Mouse (Mus musculus): ENCODE measurements at regions not wholly inside any gene's neighbourhood (a gene's known extent, or its start where the extent isn't known, plus 50 kb on each side); places are given as distances from the start of the nearest gene placed in this dataset.

- no peak for DNase-seq (ENCODE audit: low spot score in 2 of 2)
These were observed 158.7 kb upstream of the Tmtc1 start for GRCm38 (mm10) chr6:148602894-148603293.

GRCm38 (mm10) chr6:148600934-148601333 lies 156.7 kb upstream of the Tmtc1 start:
- no peak for DNase-seq (ENCODE audit: low spot score in 2 of 2)

- DNase-seq (ENCODE audit: low spot score in 2 of 2), result no peak
These were observed 155.3 kb upstream of the Tmtc1 start for GRCm38 (mm10) chr6:148599473-148599872.

GRCm38 (mm10) chr6:148598746-148599337 lies 154.7 kb upstream of the Tmtc1 start:
- DNase-seq (ENCODE audit: low spot score in 2 of 2), result no peak

GRCm38 (mm10) chr6:148595009-148595770 lies 151.0 kb upstream of the Tmtc1 start:
- DNase-seq (ENCODE audit: low spot score in 2 of 2), result no peak

- DNase-seq (ENCODE audit: low spot score in 2 of 2), result no peak
These were observed 144.8 kb upstream of the Tmtc1 start for GRCm38 (mm10) chr6:148588971-148589370.

GRCm38 (mm10) chr6:148586439-148587321 lies 142.5 kb upstream of the Tmtc1 start:
- no peak for DNase-seq (ENCODE audit: low spot score in 2 of 2)

- no peak for DNase-seq (ENCODE audit: low spot score in 2 of 2)
These were observed 139.9 kb upstream of the Tmtc1 start for GRCm38 (mm10) chr6:148584126-148584525.

- DNase-seq (ENCODE audit: low spot score in 2 of 2), result no peak
These were observed 134.1 kb upstream of the Tmtc1 start for GRCm38 (mm10) chr6:148578281-148578680.

- no peak for DNase-seq (ENCODE audit: low spot score in 2 of 2)
These were observed 133.5 kb upstream of the Tmtc1 start for GRCm38 (mm10) chr6:148577663-148578062.

- no peak for DNase-seq (ENCODE audit: low spot score in 2 of 2)
These were observed 130.7 kb upstream of the Tmtc1 start for GRCm38 (mm10) chr6:148574742-148575453.

- no peak for DNase-seq (ENCODE audit: low spot score in 2 of 2)
These were observed 128.0 kb upstream of the Tmtc1 start for GRCm38 (mm10) chr6:148572201-148572600.

GRCm38 (mm10) chr6:148571651-148572050 lies 127.5 kb upstream of the Tmtc1 start:
- DNase-seq (ENCODE audit: low spot score in 2 of 2), result no peak

GRCm38 (mm10) chr6:148564146-148564545 lies 120.0 kb upstream of the Tmtc1 start:
- no peak for DNase-seq (ENCODE audit: low spot score in 2 of 2)

GRCm38 (mm10) chr6:148562206-148562708 lies 118.1 kb upstream of the Tmtc1 start:
- no peak for DNase-seq (ENCODE audit: low spot score in 2 of 2)

GRCm38 (mm10) chr6:148556484-148556871 lies 112.3 kb upstream of the Tmtc1 start:
- no peak for DNase-seq (ENCODE audit: low spot score in 2 of 2)

- no peak for DNase-seq (ENCODE audit: low spot score in 2 of 2)
These were observed 111.7 kb upstream of the Tmtc1 start for GRCm38 (mm10) chr6:148555651-148556483.

GRCm38 (mm10) chr6:148554463-148554862 lies 110.3 kb upstream of the Tmtc1 start:
- DNase-seq (ENCODE audit: low spot score in 2 of 2), result no peak

- no peak for DNase-seq (ENCODE audit: low spot score in 2 of 2)
These were observed 109.4 kb upstream of the Tmtc1 start for GRCm38 (mm10) chr6:148553616-148554015.

GRCm38 (mm10) chr6:148551097-148551496 lies 106.9 kb upstream of the Tmtc1 start:
- DNase-seq (ENCODE audit: low spot score in 2 of 2), result no peak

All from adrenal gland, postnatal 4 days (tissue).